Mouse (Mus musculus): ENCODE results near the gene Scpep1. TPM values are rescaled to one million over a fixed set of nuclear protein-coding genes. Genes with fewer than 3 reads are reported as not detected.
A peak's percentile ranks its signal among the peaks of the same experiment; 100 is the strongest.
"Not testable (repeated sequence)": the region's sequence is repeated elsewhere in the genome, so short reads cannot be mapped to it uniquely, and the experiment has no call there.

Scpep1 gene
- 80.5 and 81.3 TPM in 2 replicates for polyA plus RNA-seq (2015; fragmentation: Nextera tagmentation; extraction: Ambion mirVana)

- WGBS = 4% methylated on average over 34 of the region's 34 CpGs
- Histone ChIP-seq H3K4me2 (peak within 1 kb of the TSS; percentile 58), H3K9me3 (no peaks in the 10 kb centered on the region), H3K36me3 (peaks cover 15% of the 10 kb centered on the region), H3K4me1 (peaks cover 6% of the 10 kb centered on the region; the same call in 1 of the 2 replicates), H3K9ac (peak within 1 kb of the TSS; percentile 67), H3K4me3 (peak within 1 kb of the TSS; percentile 56), H3K27ac (peak within 1 kb of the TSS; percentile 63), H3K27me3 (no peaks in the 10 kb centered on the region)
- ATAC-seq (ENCODE audit: insufficient number of reproducible peaks, insufficient read depth, low FRiP score, low TSS enrichment, low read depth) = peak; percentile 93
Observed at GRCm38 (mm10) chr11:88955217-88955969, at the start of gene Scpep1. Scpep1 (minus strand) TSS chr11:88955465.

DNA sequence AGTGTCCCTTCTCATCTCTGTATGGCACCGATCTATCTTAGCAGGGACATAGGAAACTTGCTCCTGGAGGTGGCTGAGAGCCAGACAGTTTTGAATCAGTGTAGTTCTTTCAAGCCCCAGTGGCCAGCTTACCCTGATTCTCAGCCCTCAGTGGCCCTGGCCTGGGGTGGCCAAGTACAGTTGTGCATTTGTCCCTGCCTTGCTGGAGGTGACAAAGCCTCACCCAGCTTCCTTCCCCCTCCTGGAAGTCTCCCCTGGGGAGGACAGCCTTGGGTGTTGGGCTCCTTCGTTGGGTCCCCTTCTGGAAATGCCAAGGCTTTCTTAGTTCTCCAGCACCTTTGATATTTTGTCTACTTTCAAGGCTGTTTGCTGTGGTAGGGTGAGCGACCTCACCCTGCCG, 48.5 kb upstream of the Scpep1 start:
- no peak overlapping the region for H3K9ac ChIP-seq
- no peaks in the 10 kb centered on the region for H3K36me3 ChIP-seq
- no peak for ATAC-seq (ENCODE audit: insufficient number of reproducible peaks, insufficient read depth, low FRiP score, low TSS enrichment, low read depth)
- H3K27ac ChIP-seq = no peak overlapping the region
- no peak overlapping the region for H3K4me2 ChIP-seq
- H3K27me3 ChIP-seq = peaks cover 20% of the 10 kb centered on the region
- peaks cover 8% of the 10 kb centered on the region for H3K4me1 ChIP-seq
- no peaks in the 10 kb centered on the region for H3K9me3 ChIP-seq
- WGBS = 78% methylated on average over 4 of the region's 4 CpGs
- no peak overlapping the region for H3K4me3 ChIP-seq

DNA sequence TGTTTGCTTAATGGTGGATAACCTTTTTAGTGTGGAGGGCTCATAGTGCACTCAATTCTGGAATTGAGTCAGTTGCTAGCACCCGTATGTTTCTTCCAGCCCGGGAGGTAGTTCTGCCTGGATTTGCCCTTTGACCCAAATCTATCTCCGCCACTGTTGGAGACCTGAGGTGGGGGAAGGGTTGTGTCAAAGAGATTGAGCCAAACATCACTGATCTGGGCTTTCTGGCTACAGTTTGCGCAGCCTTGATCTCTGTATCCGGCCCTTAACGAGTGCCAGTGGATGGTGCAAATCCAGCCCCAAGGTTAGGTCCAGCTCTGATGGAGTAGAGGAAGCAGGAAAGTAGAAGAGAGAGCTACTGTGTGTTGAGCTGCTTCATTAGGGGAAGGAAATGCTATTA, 47.8 kb upstream of the Scpep1 start:
- Histone ChIP-seq H3K4me3 (no peak overlapping the region), H3K36me3 (no peaks in the 10 kb centered on the region), H3K27me3 (peaks cover 26% of the 10 kb centered on the region), H3K9ac (no peak overlapping the region), H3K27ac (no peak overlapping the region), H3K4me2 (0 out of 2 replicates have a peak overlapping the region, but pooled peaks have one; percentile 9), H3K9me3 (no peaks in the 10 kb centered on the region), H3K4me1 (peaks cover 8% of the 10 kb centered on the region)
- ATAC-seq (ENCODE audit: insufficient number of reproducible peaks, insufficient read depth, low FRiP score, low TSS enrichment, low read depth) = no peak
- 45% methylated on average over 6 of the region's 6 CpGs for WGBS

- H3K36me3 ChIP-seq = no peaks in the 10 kb centered on the region
- no peak overlapping the region for H3K27ac ChIP-seq
- H3K9ac ChIP-seq = no peak overlapping the region
- H3K4me2 ChIP-seq = 0 out of 2 replicates have a peak overlapping the region, but pooled peaks have one; percentile 9
- H3K27me3 ChIP-seq = peaks cover 28% of the 10 kb centered on the region
- ATAC-seq (ENCODE audit: insufficient number of reproducible peaks, insufficient read depth, low FRiP score, low TSS enrichment, low read depth) = no peak
- no peaks in the 10 kb centered on the region for H3K9me3 ChIP-seq
- peaks cover 8% of the 10 kb centered on the region for H3K4me1 ChIP-seq
- H3K4me3 ChIP-seq = no peak overlapping the region
- 82% methylated on average over 5 of the region's 5 CpGs for WGBS
Observed at GRCm38 (mm10) chr11:89002621-89003020, 47.4 kb upstream of the Scpep1 start.

- H3K4me3 ChIP-seq = no peak overlapping the region
- 89% methylated on average over 5 of the region's 5 CpGs for WGBS
Observed at GRCm38 (mm10) chr11:89002068-89002467, 46.8 kb upstream of the Scpep1 start.

DNA sequence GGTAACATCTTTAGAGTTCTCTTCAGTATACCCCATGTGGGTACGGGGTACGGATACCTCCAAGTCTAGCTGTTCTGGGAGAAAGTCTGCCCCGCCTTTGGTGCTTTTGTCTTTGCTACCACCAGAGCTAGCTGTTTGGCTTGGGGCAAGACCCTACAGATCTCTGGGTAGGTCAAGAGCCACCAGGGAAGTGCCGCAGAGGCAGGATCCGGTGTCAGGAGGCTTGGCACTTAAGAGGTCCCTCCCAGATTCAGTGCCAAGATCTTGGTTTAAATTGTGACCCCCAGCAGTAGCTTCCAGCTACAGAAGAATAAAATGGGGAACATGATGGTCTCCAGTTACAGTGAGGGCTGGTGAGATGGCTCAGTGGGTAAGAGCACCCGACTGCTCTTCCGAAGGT, 46.3 kb upstream of the Scpep1 start:
- Histone ChIP-seq H3K36me3 (no peaks in the 10 kb centered on the region), H3K4me1 (peaks cover 11% of the 10 kb centered on the region), H3K4me2 (no peak overlapping the region), H3K27ac (no peak overlapping the region), H3K27me3 (peaks cover 28% of the 10 kb centered on the region), H3K4me3 (no peak overlapping the region), H3K9ac (no peak overlapping the region), H3K9me3 (no peaks in the 10 kb centered on the region)
- WGBS = 93% methylated on average over 7 of the region's 7 CpGs
- ATAC-seq (ENCODE audit: insufficient number of reproducible peaks, insufficient read depth, low FRiP score, low TSS enrichment, low read depth) = no peak

More at GRCm38 (mm10) chr11:89002068-89002467, 46.8 kb upstream of the Scpep1 start:
- H3K4me1 ChIP-seq = peaks cover 8% of the 10 kb centered on the region
- H3K9me3 ChIP-seq = no peaks in the 10 kb centered on the region
- H3K27ac ChIP-seq = no peak overlapping the region
- no peaks in the 10 kb centered on the region for H3K36me3 ChIP-seq
- H3K27me3 ChIP-seq = peaks cover 28% of the 10 kb centered on the region
- no peak overlapping the region for H3K9ac ChIP-seq
- no peak overlapping the region for H3K4me2 ChIP-seq
- no peak for ATAC-seq (ENCODE audit: insufficient number of reproducible peaks, insufficient read depth, low FRiP score, low TSS enrichment, low read depth)

GRCm38 (mm10) chr11:89000527-89000819, 45.2 kb upstream of the Scpep1 start:
- no peak overlapping the region for H3K9ac ChIP-seq
- no peak for ATAC-seq (ENCODE audit: insufficient number of reproducible peaks, insufficient read depth, low FRiP score, low TSS enrichment, low read depth)
- H3K27ac ChIP-seq = no peak overlapping the region
- peak overlapping the region; percentile 65; the same call in 1 of the 2 replicates for H3K4me2 ChIP-seq
- no peaks in the 10 kb centered on the region for H3K9me3 ChIP-seq
- peaks cover 28% of the 10 kb centered on the region for H3K27me3 ChIP-seq
- no peaks in the 10 kb centered on the region for H3K36me3 ChIP-seq
- H3K4me1 ChIP-seq = peaks cover 14% of the 10 kb centered on the region
- no peak overlapping the region for H3K4me3 ChIP-seq

- ATAC-seq (ENCODE audit: insufficient number of reproducible peaks, insufficient read depth, low FRiP score, low TSS enrichment, low read depth) = no peak
- Histone ChIP-seq H3K4me2 (peak overlapping the region; percentile 65), H3K36me3 (no peaks in the 10 kb centered on the region), H3K9ac (peak overlapping the region; percentile 68), H3K4me3 (peak overlapping the region; percentile 55), H3K9me3 (no peaks in the 10 kb centered on the region), H3K27ac (no peak overlapping the region), H3K4me1 (peaks cover 14% of the 10 kb centered on the region), H3K27me3 (peaks cover 28% of the 10 kb centered on the region)
- 28% methylated on average over 33 of the region's 33 CpGs for WGBS
Observed at GRCm38 (mm10) chr11:88999723-89000526, 44.7 kb upstream of the Scpep1 start.

DNA sequence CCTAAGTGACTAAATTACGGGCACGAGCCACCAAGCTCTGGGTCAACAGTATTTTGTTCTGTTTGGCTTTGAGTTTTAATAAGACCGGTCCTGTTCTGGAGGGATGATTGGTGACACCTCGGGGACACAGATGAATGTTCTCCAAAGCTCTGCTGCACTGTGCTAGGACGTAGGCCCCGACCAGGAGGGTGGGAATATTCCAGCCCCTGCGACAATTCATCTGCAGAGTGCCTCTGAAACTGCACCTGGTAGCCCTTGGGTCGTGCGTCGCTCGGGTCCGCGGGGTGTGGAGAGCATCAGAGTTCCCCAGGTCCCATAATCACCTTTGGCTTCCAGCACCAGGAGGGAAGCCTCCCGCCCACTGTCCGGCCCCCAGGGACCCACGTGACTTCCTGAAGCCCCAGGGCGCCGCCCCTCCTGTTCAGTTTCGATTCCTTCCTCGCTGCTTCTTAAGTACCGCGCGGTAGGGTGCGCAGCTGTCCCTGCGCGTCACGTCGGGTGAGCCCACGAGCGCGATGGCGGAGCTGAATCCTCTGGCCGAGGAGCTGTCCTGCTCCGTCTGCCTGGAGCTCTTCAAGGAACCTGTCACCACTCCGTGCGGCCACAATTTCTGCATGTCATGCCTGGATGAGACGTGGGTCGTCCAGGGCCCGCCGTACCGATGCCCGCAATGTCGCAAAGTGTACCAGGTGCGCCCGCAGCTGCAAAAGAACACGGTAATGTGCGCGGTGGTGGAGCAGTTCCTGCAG, 43.9 kb upstream of the Scpep1 start, which contains the start of gene Trim25:
Trim25 (plus strand) TSS at position 403 of the 749 bp plus-strand sequence.
- no peak within 1 kb of the TSS for H3K27ac ChIP-seq
- no peaks in the 10 kb centered on the region for H3K9me3 ChIP-seq
- H3K36me3 ChIP-seq = no peaks in the 10 kb centered on the region
- peak within 1 kb of the TSS; percentile 68 for H3K9ac ChIP-seq
- peak within 1 kb of the TSS; percentile 55 for H3K4me3 ChIP-seq
- peak within 1 kb of the TSS; percentile 65 for H3K4me2 ChIP-seq
- peaks cover 14% of the 10 kb centered on the region for H3K4me1 ChIP-seq
- 2% methylated on average over 48 of the region's 48 CpGs for WGBS
- H3K27me3 ChIP-seq = peaks cover 28% of the 10 kb centered on the region
- ATAC-seq (ENCODE audit: insufficient number of reproducible peaks, insufficient read depth, low FRiP score, low TSS enrichment, low read depth) = peak; percentile 68

- H3K9me3 ChIP-seq = no peaks in the 10 kb centered on the region
- H3K27ac ChIP-seq = no peak overlapping the region
- no peak for ATAC-seq (ENCODE audit: insufficient number of reproducible peaks, insufficient read depth, low FRiP score, low TSS enrichment, low read depth)
- H3K4me2 ChIP-seq = no peak overlapping the region
- H3K36me3 ChIP-seq = no peaks in the 10 kb centered on the region
- 11% methylated on average over 3 of the region's 3 CpGs for WGBS
- H3K4me3 ChIP-seq = no peak overlapping the region
- H3K9ac ChIP-seq = no peak overlapping the region
- H3K4me1 ChIP-seq = peaks cover 14% of the 10 kb centered on the region
- peaks cover 28% of the 10 kb centered on the region for H3K27me3 ChIP-seq
Observed at GRCm38 (mm10) chr11:88998406-88998805, 43.1 kb upstream of the Scpep1 start.

GRCm38 (mm10) chr11:88997343-88997742, 42.1 kb upstream of the Scpep1 start:
- WGBS = 83% methylated on average over 5 of the region's 5 CpGs
- not testable (repeated sequence) for H3K4me3 ChIP-seq; H3K36me3 ChIP-seq; H3K27ac ChIP-seq; H3K4me2 ChIP-seq; H3K9ac ChIP-seq; ATAC-seq (ENCODE audit: insufficient number of reproducible peaks, insufficient read depth, low FRiP score, low TSS enrichment, low read depth); H3K9me3 ChIP-seq
- peaks cover 14% of the 10 kb centered on the region for H3K4me1 ChIP-seq
- peaks cover 28% of the 10 kb centered on the region for H3K27me3 ChIP-seq

All from embryonic facial prominence, embryonic 13.5 days (tissue).